Mouse (Mus musculus) layer of hippocampus, adult 11-12 months (tissue): ENCODE results near the gene Ppp1r11.

Source experiments
- DNase-seq: peaks from one replicate; pipeline ENCODE4 v3.0.0; 2022; ENCODE audit warnings: low spot score

Gene Ppp1r11

DNA sequence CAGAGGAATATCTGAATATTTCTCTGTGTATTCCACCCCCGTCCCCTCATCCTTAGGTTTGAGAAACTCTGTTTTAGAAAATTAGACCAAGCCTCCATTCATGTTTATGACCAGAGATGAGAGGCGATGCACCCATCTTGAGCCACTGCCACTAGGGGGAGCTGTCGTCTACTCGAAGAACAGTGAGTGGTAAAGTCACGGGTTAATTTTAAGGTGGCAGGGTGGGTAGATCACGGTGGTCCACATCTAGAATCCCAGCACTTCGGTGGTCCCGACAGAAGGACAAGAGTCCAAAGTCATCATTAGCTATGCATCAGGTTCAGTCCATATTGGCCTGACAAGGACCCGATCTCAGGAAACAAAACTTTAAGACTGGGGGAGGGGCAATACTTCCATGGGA, 36.5 kb downstream of the Ppp1r11 start:
- peak; percentile 68 for DNase-seq

GRCm38 (mm10) chr17:36914108-36914507, 37.4 kb downstream of the Ppp1r11 start:
- DNase-seq, result peak; percentile 85

DNA sequence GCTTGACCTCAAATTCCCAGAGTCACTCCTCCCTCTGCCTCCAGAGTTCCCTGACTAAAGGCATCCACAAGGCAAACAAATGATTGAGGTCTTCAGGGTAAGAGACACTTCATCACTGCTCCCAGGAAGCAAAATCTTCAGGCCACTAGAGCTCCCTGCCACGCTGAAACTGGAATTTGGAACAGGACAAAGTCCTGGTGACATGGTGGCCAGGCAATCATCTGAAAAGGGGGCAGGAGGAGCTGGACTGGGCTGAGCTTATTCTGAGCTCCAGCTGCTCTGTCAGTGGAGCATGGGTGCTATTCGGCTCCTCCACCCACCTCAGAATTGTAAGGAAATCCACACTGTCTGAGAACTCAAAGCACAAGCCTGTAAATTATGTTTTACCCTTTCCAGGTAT, 39.5 kb downstream of the Ppp1r11 start:
- DNase-seq, result no peak

DNA sequence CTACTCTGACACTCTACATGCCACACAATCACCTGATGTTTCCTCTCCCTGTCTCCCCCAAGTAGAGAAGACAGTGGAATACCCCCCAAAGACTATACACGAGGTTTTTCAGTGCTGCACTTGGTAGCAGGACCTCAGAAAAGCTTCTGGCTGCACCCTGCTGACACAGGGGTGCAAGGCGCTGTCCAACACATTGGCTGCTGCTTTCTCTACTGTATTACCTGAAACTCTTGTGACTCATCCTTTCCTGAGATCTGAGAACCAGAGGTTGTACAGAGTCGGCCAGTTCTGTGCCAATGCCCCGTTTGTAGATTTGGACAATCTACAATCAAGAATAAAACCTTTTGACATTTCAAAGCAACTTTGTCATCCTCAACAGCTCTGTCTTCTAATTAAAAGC, 41.7 kb downstream of the Ppp1r11 start:
- no peak for DNase-seq

DNA sequence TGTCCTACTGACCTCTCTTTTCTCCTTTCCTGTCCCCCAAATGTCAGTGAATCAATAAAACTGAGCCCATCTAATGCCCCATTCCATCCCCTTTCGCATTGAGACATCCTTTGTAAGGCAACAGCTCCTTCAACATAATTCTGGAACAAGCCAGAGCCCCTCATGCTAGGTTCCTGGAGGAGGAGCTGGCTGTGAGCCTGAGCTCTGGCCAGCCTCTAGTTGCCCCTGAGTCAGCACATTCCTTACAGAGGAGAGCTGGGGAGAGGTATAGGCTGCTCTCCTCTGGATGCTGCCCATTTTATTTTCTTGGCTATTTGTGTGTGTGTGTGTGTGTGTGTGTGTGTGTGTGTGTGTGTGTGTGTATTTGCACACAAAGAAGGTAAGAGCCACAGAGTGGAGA, 43.3 kb downstream of the Ppp1r11 start:
- no peak for DNase-seq

DNA sequence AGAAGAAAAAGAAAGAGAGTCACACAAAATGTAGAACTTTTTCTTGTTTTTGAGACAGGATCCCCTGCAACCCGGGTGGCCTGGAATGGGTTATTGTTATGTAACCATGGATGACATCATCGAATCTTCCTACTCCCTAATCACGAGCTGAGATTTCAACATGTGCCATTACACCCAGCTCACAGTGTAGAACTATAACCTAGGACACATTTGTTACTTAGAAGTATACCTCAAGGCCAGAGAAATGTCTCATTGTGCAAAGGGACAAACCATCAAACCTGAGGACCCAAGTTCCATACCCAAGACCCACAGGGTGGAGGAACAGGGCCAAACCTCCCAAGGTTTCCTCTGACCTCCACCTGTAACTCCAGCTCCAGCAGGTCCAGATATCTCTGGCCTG, 47.9 kb downstream of the Ppp1r11 start:
- DNase-seq, result no peak

GRCm38 (mm10) chr17:36900691-36901090, 50.9 kb downstream of the Ppp1r11 start:
- DNase-seq, result no peak

GRCm38 (mm10) chr17:36900001-36900400, 51.5 kb downstream of the Ppp1r11 start:
- peak; percentile 51 for DNase-seq

DNA sequence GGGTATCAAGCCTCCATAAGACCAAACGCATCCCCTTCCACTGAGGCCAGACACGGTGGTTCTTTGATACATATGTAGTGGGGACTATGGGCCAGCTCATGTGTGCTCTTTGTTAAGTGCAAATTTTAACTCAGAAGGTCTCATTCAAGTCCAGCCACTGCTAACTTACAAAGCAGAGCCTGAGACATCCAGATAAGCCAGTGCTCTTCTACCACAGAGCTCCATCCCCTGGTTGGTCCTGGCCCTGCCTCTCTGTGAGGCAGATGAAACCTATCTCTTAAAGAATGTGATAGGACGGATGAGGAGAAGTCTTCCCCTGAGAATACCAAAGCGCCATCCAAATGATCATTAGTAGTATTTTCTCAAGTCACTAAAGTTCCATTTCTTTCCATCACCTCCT, 52.2 kb downstream of the Ppp1r11 start:
- no peak for DNase-seq
